Mouse (Mus musculus): ENCODE measurements around the gene Tnfrsf14.

DNA sequence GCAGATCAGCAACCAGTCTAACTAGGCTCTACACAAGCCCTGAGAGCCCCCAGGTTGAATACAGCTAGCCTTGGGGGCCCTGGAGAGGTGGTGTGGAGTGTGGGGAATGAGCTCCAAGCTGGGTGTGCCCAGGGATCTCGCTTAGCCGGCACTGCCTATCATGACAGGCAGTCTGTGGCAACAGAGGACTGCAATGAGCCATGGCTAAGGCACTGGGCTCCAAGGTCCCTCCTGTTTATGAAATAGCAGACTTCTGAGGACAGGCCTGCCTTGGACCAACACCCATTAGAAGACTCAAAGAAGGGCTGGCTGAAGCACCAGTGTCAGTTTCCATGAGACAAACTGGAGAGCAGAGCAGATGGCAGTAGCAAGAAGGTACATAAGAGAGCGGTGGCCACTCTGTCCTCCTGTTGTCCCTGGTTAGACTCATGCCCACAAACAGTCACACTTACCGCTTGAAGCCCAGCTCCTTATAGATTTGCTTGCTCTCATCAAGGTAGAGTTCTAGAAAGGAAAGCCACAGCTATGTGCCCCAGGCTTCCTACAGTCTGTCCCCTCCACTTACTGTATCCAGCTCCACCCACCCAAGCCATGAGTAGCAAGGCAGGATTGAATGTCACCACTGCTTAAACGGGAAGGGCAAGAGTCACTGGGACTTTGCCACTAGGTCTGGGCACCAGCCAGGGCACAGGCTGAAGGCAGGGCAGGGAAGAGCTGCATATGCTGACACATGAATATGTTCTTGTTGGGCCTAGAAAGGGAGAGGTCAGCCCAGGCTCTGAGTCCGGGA, 30.5 kb downstream of the Tnfrsf14 start:
- no peak for TF ChIP-seq POLR2A (IDR thresholded peaks at IDR 0.05; ENCODE audit: control insufficient read depth, low read depth, low read length)
- no peak for TF ChIP-seq CTCF (IDR thresholded peaks at IDR 0.05; ENCODE audit: control insufficient read depth, insufficient read depth, insufficient replicate concordance, low read depth, low read length)

Measured in testis, adult 2 months (tissue).